Mouse (Mus musculus) adrenal gland, adult 8-10 months (tissue): ENCODE data around the gene Cacna2d3. TPM values are rescaled to one million over a fixed set of nuclear protein-coding genes. Genes with fewer than 3 reads are reported as not detected.

ENCODE experiments used
- DNase-seq: peaks from one replicate; pipeline ENCODE4 v3.0.0; 2022
- total RNA-seq, 4 experiments: library from RNA; stranded (reverse); gene quantifications; 2 replicates each; pipeline ENCODE4 v1.2.4; 2022

Cacna2d3 gene
- total RNA-seq = 1 to 10 TPM; 4.3 to 8.6 (median 5.3) TPM

- peak; percentile 53 for DNase-seq
Observed at GRCm38 (mm10) chr14:29721488-29722385, at the start of gene Cacna2d3. Gene Cacna2d3 (minus strand): TSS chr14:29721864.

DNA sequence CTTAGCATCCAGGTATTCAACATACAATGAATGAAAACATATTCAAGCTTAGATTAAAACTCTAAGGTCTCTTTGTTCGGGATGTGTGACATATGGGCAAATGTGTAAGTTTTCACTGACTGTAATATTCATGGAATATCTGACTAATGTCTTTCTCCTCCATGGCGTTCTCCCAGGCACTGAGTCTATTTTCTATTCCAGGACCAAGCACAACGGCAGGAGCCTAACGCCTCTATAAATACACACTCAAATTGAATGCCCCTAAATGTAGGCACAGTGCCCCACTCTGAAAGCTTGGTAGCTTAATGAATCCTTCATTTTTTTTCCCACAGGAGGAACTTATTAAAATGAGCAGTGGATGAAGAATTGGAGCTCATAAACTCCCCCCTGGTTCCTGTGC lies 47.8 kb upstream of the Cacna2d3 start:
- no peak for DNase-seq

DNA sequence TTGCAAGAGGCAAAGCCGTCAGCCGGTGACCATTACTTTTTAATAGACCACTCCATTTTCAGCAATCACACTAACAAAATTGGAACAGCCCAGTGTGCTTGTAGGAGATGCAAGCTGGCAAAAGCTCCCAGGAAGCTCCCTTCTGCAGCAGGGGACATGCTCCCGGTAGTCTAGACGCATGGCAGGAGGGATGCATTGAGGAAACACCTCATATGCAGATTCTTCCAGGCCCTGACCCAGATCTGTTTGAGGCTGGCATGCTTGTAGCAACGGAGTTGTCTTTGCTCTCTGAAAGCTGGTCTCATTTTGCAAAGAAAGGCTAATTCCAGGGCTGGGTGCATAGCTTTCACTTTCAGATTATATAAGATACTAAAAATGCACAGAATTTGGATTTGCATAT lies 31.2 kb upstream of the Cacna2d3 start:
- no peak for DNase-seq

DNA sequence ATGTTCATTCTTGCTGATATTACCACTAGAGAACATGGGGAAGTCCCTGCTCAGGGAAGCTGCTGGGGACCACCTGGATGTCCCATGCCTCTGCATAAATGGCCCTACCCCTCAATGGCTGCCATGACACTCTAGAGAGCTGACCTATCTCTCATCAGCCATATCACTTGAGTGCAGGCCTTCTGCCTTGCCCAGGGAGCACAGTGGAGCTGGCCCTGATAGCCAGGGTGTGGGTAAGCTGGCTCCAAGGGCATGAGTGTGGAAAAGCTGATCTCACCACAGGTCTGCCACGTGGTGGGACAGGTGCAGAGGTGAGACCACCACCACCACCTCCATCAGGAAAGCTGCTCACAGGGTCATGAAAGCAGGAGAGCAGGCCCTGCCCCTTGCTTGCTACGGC lies 17.1 kb upstream of the Cacna2d3 start:
- no peak for DNase-seq

DNA sequence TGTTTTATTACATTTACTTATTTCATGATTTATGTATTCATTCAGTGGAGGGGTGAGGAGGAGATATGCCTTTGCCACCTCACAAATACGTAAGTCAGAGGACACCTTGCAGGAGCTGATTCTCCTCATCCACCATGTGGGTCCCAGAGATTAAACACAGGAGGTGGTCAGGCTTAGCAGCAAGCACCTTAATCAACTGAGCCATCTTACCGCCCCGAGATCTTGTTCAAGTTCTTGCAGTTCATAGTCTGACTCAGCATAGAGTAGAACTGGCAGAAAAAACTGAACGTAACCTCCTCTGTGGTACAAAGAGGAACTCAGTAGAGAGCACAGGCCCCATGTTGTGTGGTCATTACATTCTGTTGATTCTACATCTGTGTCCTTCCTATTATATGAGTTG lies 8.6 kb upstream of the Cacna2d3 start:
- no peak for DNase-seq

- DNase-seq = no peak
Observed at GRCm38 (mm10) chr14:29729009-29729408, 7.3 kb upstream of the Cacna2d3 start.

DNA sequence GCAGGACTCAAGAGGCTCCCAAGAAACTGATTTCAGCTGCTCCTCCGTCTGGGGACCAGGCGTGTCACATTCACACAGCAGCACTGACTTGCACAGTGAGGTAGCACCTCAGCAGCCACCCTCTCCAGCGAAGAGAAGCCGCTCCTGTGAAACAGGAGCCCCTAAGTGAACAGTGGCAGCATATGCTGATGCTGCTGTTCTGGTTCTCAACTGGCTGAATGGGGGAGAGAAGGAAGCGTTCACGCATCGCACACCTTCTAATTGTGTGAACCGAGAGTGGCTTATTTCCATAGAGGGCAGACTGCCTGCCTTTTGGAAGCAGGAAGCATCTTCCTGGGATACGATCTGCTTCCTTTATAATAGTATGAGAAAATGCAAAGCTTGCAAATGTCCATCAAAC lies 5.9 kb upstream of the Cacna2d3 start:
- no peak for DNase-seq

- DNase-seq = no peak
Observed at GRCm38 (mm10) chr14:29723267-29723666, 1.6 kb upstream of the Cacna2d3 start.

DNA sequence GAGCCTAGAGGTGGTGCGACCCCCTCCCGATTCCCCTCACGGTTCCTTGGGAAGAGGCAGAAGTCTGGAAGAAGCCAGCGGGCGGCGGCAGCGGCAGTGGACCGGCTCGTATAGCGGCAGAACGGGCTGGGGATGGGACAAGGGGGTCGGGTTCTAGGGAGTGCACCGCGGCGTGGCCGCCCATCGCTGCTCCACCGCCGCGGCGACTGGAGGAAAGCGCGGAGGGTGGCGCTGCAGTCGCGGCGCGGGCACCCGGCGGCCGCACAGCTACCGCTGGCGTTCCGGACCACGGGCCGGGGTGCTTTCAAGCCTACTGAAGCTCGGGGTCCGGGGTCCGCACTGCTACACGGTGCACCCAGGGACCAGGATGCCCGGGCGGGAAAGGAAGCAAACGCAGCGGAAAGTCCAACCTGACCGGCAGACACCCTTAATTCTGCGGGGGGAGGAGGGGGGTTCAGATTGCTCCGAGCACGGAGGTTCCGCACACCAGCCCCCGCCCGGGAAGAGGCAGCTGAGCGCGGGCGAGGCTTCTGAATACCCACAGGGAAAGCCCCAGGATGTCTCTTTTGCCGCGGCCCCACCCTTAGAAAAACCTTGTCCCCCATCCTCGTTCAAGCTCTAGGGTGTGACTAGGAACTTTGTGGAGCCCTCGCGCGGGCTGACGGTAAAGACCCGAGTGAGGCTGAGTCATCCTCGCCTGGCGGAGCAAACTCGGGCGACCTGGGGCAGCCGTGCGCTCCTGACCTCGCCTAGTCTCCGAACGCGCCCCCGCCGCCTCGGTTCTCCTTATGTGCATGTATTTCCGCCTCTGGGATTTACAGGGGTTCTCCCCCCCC lies 940 bp upstream of the Cacna2d3 start:
- no peak for DNase-seq

GRCm38 (mm10) chr14:29721131-29721487 lies 555 bp downstream of the Cacna2d3 start:
- no peak for DNase-seq

- DNase-seq = no peak
Observed at GRCm38 (mm10) chr14:29720334-29720911, 1.2 kb downstream of the Cacna2d3 start.

- peak; percentile 39 for DNase-seq
Observed at GRCm38 (mm10) chr14:29712621-29713020, 9.0 kb downstream of the Cacna2d3 start.

DNA sequence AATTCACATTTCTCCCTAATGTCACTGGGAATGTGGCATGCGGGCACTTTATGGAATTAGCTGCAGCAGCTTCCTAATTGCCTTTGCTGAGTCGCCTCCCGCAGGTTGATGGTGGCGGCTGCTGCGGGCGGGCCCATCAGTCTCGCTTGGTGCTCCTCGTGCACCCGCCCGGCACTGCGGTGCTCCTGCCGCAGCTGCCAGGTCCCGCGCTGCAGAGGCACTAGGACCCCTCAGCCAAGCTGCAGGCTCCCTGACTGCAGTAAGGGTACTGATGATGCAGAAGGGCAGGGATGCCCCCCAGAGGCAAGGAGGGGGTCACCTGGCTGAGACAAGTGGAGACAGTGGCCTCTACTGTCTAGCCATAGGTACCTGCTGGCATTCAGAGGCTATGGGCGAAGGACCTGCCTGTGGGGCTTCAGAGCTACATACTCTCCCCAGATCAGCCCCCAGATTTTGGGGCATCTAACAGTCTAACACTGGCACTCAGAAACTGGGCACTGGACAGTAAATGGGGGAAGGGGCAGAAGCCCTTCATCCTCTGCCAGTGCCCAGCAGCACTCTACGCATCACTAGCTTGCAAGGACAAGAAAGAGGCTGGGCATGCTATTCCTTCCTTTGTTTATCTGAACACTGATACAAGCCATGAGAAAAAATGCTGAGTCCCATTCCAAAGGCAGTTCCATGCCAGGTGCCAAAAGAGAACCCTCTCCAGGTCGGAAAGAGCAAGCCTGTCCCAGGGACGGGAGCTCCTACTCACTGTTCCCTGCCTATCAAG lies 13.9 kb downstream of the Cacna2d3 start:
- DNase-seq = no peak

GRCm38 (mm10) chr14:29702762-29703161 lies 18.9 kb downstream of the Cacna2d3 start:
- no peak for DNase-seq

- DNase-seq = peak; percentile 39
Observed at GRCm38 (mm10) chr14:29696131-29696530, 25.5 kb downstream of the Cacna2d3 start.

GRCm38 (mm10) chr14:29672436-29673050 lies 49.1 kb downstream of the Cacna2d3 start:
- DNase-seq = no peak

- DNase-seq = no peak
Observed at GRCm38 (mm10) chr14:29669826-29670225, 51.8 kb downstream of the Cacna2d3 start.

- DNase-seq = no peak
Observed at GRCm38 (mm10) chr14:29657006-29657405, 64.7 kb downstream of the Cacna2d3 start.

GRCm38 (mm10) chr14:29650591-29650990 lies 71.1 kb downstream of the Cacna2d3 start:
- no peak for DNase-seq

- no peak for DNase-seq
Observed at GRCm38 (mm10) chr14:29648721-29649120, 72.9 kb downstream of the Cacna2d3 start.

DNA sequence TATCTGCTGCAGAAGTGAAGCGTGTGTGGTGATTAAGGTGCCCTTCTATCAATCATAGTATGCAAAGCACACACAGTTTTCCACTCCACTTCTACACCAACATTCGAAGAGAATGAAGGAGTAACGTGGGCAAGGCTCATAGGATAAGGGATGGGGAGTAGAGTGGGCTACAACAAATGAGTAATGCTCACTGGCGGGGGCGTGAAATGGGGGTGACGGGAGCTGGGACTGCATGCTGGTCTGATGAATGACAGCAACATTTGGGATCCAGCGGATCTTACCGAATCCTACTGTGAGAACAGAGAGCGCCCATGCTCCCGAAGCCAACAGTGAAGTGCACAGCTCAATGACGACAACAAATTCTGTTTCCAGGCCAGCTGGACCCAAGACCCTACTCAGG lies 76.2 kb downstream of the Cacna2d3 start:
- DNase-seq = no peak

- no peak for DNase-seq
Observed at GRCm38 (mm10) chr14:29643217-29643616, 78.4 kb downstream of the Cacna2d3 start.
